Mouse (Mus musculus) embryonic fibroblast, embryonic 13.5 days (primary cell): Measurements from ENCODE around the gene Depdc1a. TPM values are rescaled to one million over a fixed set of nuclear protein-coding genes. Genes with fewer than 3 reads are reported as not detected.
"Not testable (repeated sequence)": the region's sequence is repeated elsewhere in the genome, so short reads cannot be mapped to it uniquely, and the experiment has no call there.

Experiments used
- H3K27ac ChIP-seq: 2 replicates; pipeline ENCODE4 v1.5.1; 2012; ENCODE audit warnings: low read length, control low read depth, inconsistent platforms; ENCODE audit not compliant: insufficient read depth
- H3K4me1 ChIP-seq: 2 replicates; pipeline ENCODE4 v1.6.1; 2011; ENCODE audit warnings: low read length; ENCODE audit not compliant: control insufficient read depth, insufficient read depth
- H3K4me3 ChIP-seq: 2 replicates; pipeline ENCODE4 v1.5.1; 2011; ENCODE audit warnings: mild to moderate bottlenecking, control low read depth, low read length; ENCODE audit not compliant: insufficient read depth
- CTCF ChIP-seq: IDR thresholded peaks from 2 replicates; pipeline ENCODE4 v1.5.1; 2011; ENCODE audit warnings: mild to moderate bottlenecking, control low read depth, low read length, moderate library complexity, borderline replicate concordance; ENCODE audit not compliant: insufficient read depth
- POLR2A ChIP-seq: IDR thresholded peaks from 2 replicates; pipeline ENCODE4 v1.6.1; 2011; ENCODE audit warnings: low read depth, mild to moderate bottlenecking, control low read depth, low read length, moderate library complexity
- polyA plus RNA-seq: library from polyadenylated mRNA; stranded (reverse); fragments of >200 nt; gene quantifications from 2 replicates; pipeline ENCODE4 v1.2.4, GENCODE M21; 2011; ENCODE audit warnings: low read depth; ENCODE audit not compliant: missing spikeins, insufficient read length

Gene Depdc1a
- polyA plus RNA-seq, result 13.3 and 27.6 TPM in 2 replicates

GRCm38 (mm10) chr3:159495243-159495801, at the start of gene Depdc1a:
Depdc1a (plus strand) TSS chr3:159495433.
- no peak within 1 kb of the TSS for H3K27ac ChIP-seq

GRCm38 (mm10) chr3:159470059-159470458, 25.2 kb upstream of the Depdc1a start:
- TF ChIP-seq POLR2A (no peak), CTCF (no peak)

More at GRCm38 (mm10) chr3:159495243-159495801, at the start of gene Depdc1a:
- peak within 1 kb of the TSS; percentile 73 for H3K4me3 ChIP-seq
- no peaks in the 10 kb centered on the region for H3K4me1 ChIP-seq
- TF ChIP-seq POLR2A (peak; percentile 94), CTCF (no peak)

GRCm38 (mm10) chr3:159475465-159475864, 19.8 kb upstream of the Depdc1a start:
- TF ChIP-seq CTCF, result no peak
- TF ChIP-seq POLR2A, result no peak
- no peak overlapping the region for H3K4me3 ChIP-seq

More at GRCm38 (mm10) chr3:159470059-159470458, 25.2 kb upstream of the Depdc1a start:
- no peak overlapping the region for H3K4me3 ChIP-seq
- no peak overlapping the region for H3K27ac ChIP-seq
- peaks cover 3% of the 10 kb centered on the region; the same call in 1 of the 2 replicates for H3K4me1 ChIP-seq

GRCm38 (mm10) chr3:159477250-159477962, 17.8 kb upstream of the Depdc1a start:
- TF ChIP-seq CTCF (no peak), POLR2A (no peak)
- Histone ChIP-seq H3K4me1 (peaks cover 3% of the 10 kb centered on the region; the same call in 1 of the 2 replicates), H3K27ac (no peak overlapping the region), H3K4me3 (no peak overlapping the region)

More at GRCm38 (mm10) chr3:159475465-159475864, 19.8 kb upstream of the Depdc1a start:
- peaks cover 3% of the 10 kb centered on the region; the same call in 1 of the 2 replicates for H3K4me1 ChIP-seq
- peak overlapping the region; percentile 34; the same call in 1 of the 2 replicates for H3K27ac ChIP-seq

- not testable (repeated sequence) for H3K4me1 ChIP-seq, H3K27ac ChIP-seq
- peak overlapping the region; percentile 57 for H3K4me3 ChIP-seq
Measured at GRCm38 (mm10) chr3:159494709-159495108, 524 bp upstream of the Depdc1a start.

GRCm38 (mm10) chr3:159508899-159509298, 13.7 kb downstream of the Depdc1a start:
- Histone ChIP-seq H3K4me3 (no peak overlapping the region), H3K4me1 (no peaks in the 10 kb centered on the region), H3K27ac (no peak overlapping the region)
- TF ChIP-seq CTCF (no peak), POLR2A (no peak)

GRCm38 (mm10) chr3:159528563-159528962, 33.3 kb downstream of the Depdc1a start:
- Histone ChIP-seq H3K4me3 (no peak overlapping the region), H3K27ac (no peak overlapping the region), H3K4me1 (no peaks in the 10 kb centered on the region)
- TF ChIP-seq CTCF (no peak), POLR2A (no peak)

GRCm38 (mm10) chr3:159548303-159548702, 53.1 kb downstream of the Depdc1a start:
- H3K27ac ChIP-seq, result no peak overlapping the region
- no peaks in the 10 kb centered on the region for H3K4me1 ChIP-seq
- no peak overlapping the region for H3K4me3 ChIP-seq
- TF ChIP-seq POLR2A (no peak), CTCF (no peak)

- no peak overlapping the region for H3K4me3 ChIP-seq
- no peaks in the 10 kb centered on the region for H3K4me1 ChIP-seq
- TF ChIP-seq POLR2A (no peak), CTCF (no peak)
- no peak overlapping the region for H3K27ac ChIP-seq
Measured at GRCm38 (mm10) chr3:159550224-159550623, 55.0 kb downstream of the Depdc1a start.

Other genes with a start within 250 kb of the Depdc1a start
- gene Rpe65, start 103.7 kb downstream of the Depdc1a start, polyA plus RNA-seq, result not detected in 2 replicates